Mouse (Mus musculus) cerebellum, adult 9-10 months (tissue): ENCODE data around the gene Pir.

Source experiments
- DNase-seq: peaks from one replicate; pipeline ENCODE4 v3.0.0; 2022

The Pir gene

DNA sequence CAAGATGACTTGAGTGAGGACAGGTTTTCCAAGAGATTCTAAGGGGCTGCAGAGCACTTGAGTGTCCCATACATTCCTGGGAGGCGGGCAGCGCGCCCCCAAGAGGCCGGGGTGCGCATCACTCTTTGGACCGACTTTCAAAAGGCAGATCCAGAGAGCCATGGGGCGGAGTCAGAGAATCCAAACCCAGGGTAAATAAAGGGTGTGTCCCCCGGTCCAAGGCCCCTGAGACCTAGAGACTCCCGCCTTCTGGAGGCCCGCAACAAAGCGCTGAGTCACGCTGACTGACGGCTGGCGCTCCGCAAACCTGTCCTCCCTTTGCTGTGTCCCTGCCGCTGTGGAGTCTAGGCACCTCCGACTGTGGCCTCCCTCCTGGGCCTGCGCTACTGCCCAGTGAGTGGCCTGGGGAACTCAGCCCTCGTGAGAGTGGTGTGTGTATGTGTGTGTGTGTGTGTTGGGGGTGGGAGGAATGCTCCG is at the start of gene Pir:
Pir (plus strand) TSS at position 87 of the 477 bp plus-strand sequence.
- DNase-seq, result peak; percentile 10

DNA sequence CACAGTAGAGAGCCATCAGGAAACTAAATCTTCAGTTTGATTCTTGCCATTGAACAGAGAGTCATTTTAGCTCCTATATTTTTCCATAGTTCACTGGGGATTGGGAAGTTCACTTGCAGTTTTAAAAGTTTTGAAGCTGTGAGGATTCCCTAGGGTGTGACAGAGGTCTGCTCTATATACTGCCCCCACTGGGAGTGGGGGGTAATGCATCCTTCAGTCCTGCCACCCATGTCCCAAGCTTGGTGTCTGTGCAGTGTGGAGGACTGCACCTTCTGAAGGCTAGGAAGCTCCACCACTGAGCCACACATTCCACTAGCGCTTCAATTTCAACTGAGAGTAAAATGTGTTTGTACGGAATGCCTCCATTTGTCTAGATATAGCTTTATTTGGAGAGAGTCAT is 47.2 kb upstream of the Pir start:
- no peak for DNase-seq

DNA sequence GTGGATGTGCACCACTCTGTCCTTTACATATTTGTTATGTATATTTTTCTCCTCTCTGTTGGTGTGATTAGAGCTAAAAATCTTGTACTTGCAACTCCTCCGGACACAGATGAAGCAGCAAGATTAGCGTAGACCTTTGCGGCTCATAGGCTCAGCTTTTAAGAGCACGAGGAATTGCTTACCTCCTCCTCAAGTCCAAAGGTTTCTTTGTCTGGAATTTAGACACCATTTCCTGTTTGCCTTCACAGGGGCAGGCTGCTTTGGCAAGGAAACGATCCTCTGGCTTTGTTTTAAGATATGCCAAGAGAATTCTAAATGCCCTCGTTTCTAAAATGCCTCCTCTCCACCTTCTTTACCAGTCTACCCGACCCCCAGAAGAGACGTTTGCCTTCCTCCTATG is 35.8 kb upstream of the Pir start:
- DNase-seq, result no peak

DNA sequence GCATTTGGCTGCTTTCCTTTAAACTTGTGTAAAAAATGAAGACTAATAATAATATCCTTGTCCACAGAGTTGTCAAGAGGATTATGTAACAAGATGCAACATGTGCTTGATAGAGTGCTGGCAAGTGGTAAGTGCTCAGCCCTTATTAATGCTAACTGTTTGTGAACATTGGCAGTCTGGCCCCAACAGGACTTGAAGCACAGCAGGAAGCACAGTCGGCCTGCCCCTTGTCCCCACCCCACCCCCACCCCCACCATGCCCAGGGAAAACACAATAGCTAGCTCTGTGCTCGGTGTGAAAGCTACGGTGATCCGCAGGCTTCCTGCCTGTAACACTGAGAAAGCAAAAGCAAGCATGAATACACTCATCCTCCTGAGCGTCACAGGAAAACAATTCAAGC is 23.5 kb upstream of the Pir start:
- no peak for DNase-seq

DNA sequence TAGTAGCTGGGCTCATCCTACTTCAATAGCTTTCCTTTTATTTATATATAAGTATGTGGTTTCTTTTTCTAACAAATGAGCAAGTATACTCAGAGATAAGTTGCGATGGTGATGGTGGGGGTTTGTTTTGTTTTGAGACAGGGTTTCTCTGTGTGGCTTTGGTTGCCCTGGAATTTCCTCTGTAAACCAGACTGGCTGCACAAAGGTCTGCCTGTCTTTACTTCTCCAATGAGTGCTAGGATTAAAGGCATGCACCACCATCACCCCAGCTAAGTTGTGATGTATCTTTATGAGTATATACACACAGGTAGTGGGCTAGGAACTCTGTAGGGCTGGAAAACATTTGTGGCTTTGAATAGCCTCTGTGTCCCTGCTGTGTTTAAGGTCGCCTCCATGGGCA is 22.4 kb upstream of the Pir start:
- DNase-seq, result no peak

DNA sequence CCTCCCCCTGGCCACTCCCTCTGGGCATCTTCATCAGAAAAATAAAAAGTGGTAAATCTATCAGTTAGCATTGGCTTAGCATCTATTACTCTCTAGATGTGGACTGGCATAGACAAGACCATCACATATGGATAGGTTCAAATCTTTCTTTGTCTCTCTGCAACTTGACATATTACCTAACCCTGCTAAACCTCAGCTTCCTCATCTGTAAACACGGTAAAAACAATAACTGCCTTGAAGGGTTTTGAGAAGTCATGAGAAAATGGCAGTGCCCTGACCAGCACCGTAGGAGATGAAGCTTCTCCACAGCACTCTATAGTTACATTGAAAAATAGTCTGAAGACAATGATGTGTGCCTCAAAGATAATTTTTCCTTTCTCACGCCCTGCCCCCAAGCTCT is 12.6 kb upstream of the Pir start:
- no peak for DNase-seq

DNA sequence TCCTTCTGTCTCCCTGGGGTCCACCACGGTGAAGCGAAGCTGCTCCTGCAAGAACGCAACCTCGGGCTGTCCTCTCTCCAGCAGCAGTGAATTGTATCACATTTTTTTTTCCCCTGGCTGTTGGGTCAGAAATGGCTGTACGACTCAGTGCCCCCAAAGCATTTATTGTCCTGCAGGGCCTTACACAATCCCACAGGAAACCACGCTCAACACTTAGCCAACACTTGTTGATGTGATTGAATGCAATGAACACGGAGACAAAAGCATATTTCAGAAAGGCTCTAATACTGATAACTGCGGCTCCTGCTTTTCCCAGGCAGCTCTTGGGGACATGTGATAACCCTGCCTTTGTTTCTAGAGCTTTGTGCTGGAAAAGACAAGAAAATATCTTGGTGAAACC is 11.1 kb upstream of the Pir start, which contains the start of gene Bmx:
Bmx (minus strand) TSS at position 137 of the 400 bp plus-strand sequence.
- no peak for DNase-seq

DNA sequence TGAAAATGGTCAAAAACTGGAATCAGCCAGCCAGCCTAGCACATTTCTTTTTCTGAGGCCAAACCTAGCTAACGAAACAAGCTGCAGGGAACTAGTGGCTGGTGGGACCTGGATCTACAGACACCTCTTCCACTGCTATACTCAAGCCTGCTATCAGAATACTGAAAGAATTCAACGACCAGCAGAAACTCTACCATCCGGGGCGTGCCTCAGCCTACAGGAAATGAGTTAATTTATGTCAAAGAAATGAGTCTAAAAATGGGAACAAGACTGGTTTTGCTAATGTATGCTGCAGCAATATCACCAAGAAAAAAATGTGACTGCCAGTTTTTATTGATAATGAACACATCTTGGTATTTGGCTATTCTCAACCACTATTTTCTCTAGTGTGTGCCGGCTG is 10.5 kb upstream of the Pir start:
- no peak for DNase-seq

DNA sequence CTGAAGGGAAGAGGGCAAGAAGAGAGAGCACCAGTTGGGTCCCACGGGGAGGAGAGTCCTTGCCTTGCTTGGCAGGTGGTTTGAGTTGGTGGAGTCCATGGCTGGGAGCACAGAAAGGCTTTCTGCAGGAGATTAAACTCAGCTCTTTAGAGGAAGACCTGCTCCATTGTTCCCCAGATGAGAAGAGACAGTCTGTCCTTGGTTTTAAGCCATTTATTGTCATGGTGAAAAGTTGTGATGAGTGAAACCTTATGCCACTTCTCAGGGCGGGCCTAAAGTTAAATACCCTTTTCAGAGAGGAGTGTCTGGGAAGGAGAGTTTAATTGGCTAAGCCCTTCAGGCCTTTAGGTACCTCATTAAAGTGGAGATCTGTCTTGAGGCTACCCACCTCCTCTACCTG is 6.9 kb upstream of the Pir start:
- DNase-seq, result no peak

DNA sequence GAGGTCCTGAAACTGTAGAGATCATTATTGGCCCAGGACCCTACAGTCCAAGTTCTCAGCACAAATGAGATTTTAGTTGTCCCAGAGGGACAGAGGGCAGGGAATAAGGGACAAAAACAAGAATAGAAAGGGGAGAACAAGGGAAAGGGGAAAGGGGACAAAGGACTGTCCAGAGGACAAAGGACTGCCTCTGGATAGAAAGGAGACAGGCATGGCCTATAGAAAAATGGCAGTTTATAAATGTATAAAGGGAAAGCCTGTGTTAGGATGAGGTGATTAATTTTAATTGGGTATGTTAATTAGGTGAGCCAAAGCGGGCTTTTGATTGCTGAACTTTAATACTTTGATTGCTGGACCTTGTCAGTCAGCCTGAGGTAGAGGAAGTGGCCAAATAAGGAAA is 4.3 kb upstream of the Pir start:
- DNase-seq, result no peak

DNA sequence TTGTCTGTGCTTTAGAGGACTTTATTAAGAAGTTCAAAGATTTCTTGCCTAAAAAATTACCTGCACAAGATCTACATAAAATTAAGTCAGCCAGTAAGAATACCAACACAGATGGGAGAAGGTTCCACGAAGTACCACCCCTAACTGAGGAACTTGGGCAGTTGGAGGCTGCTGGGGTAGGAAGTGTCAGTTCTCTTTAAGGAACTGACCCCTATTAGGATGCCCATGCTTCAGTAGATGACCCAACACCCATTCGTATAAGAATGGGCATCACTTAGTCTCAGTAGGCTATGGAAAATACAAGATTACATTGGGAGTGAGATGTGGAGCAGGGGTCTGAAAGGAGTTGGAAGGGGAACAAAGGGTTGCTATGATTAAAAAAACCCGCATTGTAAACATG is 1.4 kb downstream of the Pir start:
- no peak for DNase-seq

DNA sequence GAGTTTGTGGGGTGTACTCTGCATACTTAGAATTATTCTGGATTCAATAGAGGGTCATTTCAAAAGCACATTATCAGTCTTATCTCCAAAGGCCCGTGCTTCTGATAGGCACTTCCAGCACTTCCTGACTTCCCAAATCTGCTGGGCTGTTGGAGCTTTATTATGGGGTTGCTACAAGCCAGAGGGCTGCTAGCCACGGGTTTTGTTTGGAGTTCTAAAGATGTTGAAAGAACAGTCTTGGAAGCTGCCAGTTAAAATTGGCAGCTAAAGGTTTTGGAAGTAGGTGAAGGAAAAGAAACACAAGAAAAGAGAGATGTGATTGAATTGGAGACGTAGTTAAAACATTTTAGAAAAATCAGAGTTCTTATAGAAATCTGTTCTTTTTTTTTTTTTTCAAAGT is 6.4 kb downstream of the Pir start:
- DNase-seq, result no peak

DNA sequence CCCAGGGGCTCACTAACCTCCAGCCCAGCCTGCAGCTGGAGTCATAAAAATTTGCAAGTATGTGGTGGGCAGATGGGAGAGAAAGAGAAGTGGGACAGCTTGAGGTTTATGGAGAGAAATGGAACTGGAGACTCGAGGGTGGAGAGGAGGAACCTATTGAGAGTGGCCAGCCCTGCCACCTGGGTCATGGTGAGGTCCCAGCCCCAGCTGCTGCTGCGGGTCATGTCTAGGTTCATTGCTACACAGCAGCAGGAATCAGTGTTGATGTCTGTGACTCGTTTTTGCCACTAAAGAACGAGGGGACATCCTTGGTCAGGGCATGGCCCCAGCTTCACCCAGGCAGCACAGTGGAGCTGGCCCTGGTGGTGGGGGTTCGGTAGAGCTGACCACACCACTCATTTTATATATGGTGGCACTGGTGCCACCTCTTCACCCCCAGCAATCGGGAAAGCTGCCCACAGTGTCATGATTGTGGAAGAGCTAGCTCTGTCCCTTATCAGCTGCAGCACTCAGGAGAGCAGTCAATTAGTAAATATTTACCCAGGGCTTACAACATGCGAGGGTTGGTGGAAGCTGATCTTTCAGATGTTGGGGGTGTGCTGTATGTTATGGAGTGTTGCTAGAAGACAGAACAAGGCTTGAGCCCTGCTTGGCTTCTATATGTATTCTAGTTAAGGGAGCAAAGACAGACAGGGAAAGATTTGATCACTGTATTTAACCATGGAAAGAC is 11.9 kb downstream of the Pir start:
- no peak for DNase-seq

DNA sequence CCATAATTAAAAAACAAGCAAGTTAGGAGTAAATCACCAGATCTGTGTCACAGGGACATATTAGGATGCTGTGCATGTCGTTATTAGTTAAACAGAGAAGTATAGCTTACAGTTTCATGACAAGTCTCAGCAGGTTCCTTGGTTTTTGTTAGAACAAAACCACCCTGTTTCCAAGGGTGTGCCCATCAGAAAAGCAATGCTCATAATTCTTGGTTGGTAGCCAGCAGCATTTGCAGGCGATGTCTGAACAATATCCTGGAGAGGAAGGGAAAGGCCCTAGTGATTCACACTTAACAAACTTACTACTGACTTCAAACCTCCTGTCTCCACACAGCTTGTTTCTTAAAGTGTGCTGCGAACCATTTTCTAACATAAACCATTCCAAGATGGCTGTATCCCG is 14.6 kb downstream of the Pir start:
- DNase-seq, result no peak

DNA sequence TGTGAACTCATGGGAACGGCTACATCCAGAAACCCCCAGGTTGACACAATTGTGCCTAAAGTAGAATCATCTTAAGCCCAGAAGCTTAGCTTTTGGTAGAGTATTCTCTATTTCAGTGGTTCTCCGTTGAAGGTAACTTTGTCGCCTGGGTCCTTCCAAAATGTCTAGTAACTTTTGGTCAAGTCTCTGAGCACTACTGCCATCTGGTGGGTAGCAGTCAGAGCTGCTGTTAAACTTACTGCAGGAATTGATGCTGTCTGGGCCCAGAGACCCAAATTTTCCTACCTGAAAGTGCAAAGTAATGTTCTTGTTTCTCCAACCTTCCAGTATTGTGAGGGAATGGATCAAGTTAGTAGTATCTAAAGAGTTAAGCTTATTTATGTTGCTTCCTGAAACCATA is 17.9 kb downstream of the Pir start:
- DNase-seq, result no peak

DNA sequence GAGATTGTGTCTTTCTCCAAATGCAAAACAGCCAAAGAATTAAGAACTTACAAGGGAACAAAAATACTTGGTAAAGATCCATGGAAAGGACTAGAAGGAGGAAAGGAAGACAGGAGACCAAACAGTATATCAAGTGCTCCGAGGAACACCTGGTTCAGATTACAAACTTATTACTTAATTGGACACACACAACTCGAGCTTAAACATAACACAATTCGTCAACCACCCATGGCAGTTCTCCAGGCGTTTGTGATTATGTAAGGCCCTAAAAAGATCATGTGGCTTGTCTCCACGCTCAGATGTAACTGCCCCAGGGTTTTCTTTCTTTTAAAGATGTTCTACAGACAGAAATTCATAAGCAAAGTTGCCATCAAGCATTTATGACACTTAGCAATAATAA is 22.0 kb downstream of the Pir start:
- no peak for DNase-seq

DNA sequence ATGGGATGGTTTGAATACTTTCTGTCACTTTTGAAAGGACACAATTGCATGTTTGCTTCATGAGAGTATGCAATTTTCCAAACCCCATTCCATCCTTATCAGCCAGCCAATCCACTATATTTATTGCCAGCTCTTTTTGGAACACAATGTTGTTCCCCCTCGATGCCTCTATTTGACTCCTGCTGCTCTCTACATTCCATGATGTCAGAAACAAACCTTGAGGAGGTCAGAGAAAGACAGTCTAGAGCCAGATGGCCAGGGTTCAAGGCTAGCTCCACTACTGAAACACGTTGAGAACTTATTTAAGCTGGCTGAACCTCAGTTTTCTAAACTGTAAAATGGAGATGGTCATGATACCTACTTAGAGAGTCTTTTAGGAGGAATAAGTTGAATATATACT is 37.1 kb downstream of the Pir start:
- no peak for DNase-seq

DNA sequence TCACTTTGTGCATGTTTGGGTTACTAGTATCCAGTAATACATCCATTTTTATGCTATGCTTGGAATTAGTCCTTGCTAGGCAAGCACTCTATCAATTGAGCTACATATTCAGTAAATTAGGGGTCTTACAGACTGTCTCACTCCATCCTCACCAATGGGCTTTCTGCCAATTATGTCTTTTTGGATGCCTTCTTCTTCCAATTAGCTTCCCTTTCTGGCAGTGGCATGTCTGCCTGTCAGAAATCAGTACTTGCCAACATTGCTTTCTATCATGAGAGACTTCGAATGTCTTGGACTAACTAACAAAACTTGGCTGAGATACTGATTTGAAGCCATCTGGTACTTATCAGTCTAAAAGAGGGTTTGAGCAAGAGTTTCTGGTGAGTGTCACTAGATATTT is 44.7 kb downstream of the Pir start:
- DNase-seq, result no peak

DNA sequence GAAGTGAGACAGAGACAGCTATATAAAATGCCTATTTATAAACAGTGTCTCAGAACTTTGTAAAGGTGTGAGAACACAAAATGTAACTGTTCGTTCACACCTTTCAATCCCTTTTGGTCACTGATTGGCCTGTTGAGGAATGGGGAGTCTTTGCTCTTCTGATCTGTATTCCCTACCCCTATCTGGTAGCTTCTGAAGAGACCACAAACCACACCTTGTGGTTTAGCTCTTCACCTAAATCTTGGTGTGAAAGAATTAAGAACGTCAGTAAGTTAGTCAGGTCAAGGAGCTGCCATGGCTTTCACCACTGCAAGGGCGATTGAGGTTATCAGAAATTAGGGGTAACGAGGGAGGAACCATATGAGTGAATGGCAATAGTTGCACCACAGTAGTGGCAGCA is 49.4 kb downstream of the Pir start:
- no peak for DNase-seq

DNA sequence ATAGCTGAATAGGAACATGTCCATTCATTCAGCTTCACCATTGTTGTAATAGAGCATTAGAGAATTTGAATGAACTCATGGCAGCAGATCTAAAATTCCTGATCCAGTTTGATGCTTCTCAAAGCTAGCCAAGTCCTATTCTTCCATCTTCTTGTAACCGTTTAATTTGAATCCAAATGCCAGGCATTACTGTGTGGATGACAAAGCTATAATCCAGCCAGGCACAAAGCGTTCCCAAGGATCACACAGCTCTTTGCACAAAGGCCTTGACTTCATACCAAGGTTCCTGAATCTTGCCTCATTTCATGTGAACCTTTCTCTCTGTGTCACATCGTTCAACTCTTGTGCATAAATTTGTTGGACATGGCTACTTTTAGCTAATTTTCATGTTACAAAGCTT is 50.9 kb downstream of the Pir start:
- DNase-seq, result no peak

DNA sequence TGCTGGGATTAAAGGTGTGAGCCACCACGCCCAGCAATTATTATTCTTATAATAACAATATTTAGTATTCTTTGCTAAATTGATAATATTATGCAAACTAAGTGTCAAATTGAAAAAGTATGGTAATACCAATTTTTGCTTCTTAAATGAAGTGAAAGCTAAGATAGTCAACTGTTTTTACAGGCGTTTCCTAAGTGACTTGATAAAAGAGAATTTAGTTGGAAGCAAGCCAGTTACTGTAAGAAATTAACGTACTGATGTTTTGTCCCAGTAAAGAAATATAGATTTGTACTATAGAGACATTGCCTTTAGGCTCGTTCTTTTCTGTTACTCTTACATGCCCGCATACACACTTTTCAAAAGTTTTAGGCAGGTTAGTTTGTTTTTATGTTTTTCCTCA is 53.3 kb downstream of the Pir start:
- DNase-seq, result no peak

DNA sequence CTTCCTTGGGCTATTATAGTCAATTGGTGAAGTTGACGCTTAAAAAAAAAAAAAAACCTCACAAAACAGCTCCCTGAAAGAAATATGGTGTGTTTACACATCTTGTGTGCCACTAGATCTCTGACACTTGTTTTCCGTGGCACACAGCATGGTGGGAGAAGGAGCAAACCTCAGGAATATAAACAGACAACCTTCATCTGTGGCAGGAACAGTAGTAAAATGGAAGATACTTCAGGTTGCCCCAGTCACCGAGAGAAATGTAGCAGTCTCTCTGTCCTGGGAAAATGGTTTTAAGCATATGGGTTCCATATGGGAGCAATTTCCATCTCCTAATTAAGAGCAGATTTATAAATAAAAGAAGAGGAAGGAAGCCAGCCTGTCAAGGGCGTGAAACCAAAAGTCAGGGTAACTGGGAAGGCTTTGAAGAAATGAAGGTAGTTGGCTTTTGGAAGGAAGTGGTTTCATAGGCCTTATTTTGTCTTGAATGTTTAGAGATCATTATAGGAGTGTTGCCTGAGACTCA is 54.3 kb downstream of the Pir start:
- no peak for DNase-seq

DNA sequence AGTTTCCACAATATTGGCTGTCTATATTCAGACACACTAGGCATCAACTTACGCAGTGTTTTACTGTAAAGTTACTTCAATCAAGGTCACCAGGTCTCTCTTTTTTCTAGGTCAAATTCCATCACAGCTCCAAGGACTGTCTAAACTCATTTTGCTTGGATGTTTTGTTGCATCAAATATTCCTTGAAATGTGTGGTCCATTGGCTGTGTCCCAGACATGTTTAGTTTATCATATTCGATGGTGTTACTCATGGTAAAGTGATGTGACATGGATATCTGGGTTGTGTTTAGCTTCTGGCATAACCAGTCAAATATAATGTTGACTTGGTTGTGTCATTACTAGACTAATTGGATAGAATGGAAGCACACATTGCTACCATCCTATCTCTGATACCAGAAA is 61.2 kb downstream of the Pir start:
- DNase-seq, result no peak

DNA sequence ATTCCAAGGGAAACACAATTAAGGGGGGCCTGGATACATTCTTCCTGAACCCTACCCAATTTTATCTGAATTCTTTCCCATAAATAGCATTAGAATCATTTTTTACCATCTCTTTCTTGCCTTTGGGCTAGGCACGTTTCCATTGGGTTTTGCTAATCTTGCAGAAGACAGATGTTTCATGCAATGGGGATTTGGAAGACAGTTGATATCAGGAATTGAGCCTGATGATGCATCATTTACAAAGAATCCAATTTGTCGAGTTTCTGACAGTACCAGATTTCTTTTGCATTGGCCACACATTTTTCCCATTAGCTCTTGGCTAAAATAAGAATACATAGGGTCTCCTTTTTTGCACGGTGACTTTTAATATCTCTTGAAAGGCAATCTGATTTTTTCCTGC is 61.6 kb downstream of the Pir start:
- no peak for DNase-seq

DNA sequence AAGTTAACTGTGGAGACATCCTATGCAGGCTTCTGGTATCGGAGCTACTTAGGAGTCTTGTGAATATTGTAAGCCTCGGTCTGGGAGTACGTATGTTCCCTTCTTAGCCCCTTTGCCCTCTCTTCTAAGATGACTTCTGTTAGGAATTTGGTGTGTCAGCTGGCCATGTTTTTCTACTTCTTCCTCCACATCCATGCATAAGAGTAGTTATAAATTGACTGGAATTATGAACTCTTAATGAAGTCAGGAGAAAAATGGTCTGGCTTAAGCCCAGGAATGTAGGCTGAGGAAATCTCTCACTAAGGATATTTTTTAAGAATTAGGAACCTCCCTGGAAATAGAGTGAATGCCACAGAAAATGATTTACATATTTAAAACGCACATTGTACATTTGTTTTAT is 69.4 kb downstream of the Pir start:
- no peak for DNase-seq
